Mouse (Mus musculus) spleen, postnatal 10 days (tissue): ENCODE data around the gene Fgfr2.

Experiments
- DNase-seq, 2 experiments: peaks; one replicate each; pipeline ENCODE4 v3.0.0; 2021 to 2022; ENCODE audit warnings: low spot score in 2 of 2

Fgfr2 gene

DNA sequence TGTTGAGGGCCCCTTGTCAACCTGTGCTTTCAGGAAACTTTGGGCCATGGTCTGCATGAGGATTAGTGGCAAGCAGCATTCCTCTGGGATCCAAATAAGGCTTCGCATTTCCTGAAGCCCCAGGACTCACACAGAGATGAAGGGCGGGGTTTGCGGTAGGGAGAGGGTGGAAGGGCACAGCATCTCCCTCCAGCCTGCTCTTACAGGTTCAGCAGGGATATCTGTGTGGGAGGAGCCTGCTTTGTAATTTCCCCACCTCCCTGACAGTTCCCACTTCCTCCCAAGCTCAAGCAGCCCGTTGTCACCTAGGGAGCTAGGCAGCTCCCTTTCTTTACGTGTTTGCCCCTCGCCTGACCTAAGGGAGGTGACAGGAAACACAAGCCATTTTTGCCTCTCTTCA, 1134.1 kb downstream of the Fgfr2 start:
- DNase-seq = no peak

DNA sequence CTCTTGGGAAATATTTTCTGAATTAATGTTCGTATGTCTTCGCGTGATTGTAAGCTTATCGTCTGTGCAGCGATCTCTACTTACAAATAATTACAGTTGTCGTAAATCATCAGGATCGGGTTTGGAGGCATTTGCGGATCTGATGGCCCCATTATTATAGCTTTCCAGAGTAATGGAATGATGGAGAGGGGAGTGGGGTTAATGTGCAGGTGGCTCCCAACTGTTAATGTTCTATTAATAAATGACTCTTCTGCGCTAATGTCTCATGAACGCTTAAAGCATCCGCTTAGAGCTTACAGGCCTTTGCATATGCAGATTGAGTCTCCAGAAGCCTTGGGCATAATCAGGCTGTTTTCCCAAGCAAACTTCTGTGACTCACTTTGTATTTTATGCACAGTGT, 1144.5 kb downstream of the Fgfr2 start:
- no peak for DNase-seq

- no peak for DNase-seq
These were observed 1147.3 kb downstream of the Fgfr2 start for GRCm38 (mm10) chr7:131975867-131976266.

DNA sequence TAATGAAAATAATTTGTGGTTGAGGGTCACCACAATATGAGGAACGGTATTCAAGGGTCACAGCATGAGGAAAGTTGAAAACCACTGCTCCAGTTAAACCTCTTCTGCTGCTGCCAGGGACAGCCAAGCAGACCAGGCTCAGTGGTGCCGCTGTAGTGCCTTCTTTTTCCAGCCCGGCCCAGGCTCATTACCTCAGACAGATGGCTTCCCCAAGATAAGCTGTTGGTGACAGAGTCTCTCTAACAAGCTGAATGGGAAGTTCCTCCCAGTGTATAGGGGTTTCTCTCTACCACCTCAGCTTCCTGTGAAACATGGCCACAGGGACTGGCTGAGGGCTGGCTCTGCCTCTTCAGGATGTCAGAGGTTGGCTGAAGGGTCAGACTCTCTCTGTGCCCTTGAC, 1152.9 kb downstream of the Fgfr2 start:
- DNase-seq = no peak

DNA sequence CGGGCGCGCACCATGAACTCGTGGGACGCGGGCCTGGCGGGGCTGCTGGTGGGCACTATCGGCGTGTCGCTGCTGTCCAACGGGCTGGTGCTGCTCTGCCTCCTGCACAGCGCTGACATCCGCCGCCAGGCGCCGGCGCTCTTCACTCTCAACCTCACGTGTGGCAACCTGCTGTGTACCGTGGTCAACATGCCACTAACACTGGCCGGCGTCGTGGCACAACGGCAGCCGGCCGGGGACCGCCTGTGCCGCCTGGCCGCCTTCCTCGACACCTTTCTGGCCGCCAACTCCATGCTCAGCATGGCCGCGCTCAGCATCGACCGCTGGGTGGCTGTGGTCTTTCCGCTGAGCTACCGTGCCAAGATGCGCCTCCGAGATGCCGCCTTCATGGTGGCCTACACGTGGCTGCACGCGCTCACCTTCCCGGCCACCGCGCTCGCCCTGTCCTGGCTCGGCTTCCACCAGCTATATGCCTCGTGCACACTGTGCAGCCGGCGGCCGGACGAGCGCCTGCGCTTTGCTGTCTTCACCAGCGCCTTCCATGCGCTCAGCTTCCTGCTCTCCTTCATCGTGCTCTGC, 1156.1 kb downstream of the Fgfr2 start:
- no peak for DNase-seq

GRCm38 (mm10) chr7:131966023-131966915, 1156.9 kb downstream of the Fgfr2 start, which contains the start of gene Gpr26:
Gene Gpr26, plus strand, starts transcription at chr7:131966460.
- no peak for DNase-seq

GRCm38 (mm10) chr7:131960551-131960950, 1162.6 kb downstream of the Fgfr2 start:
- peak in 1 of 2 experiments; percentile 36 for DNase-seq

GRCm38 (mm10) chr7:131958705-131959104, 1164.4 kb downstream of the Fgfr2 start:
- DNase-seq = no peak

DNA sequence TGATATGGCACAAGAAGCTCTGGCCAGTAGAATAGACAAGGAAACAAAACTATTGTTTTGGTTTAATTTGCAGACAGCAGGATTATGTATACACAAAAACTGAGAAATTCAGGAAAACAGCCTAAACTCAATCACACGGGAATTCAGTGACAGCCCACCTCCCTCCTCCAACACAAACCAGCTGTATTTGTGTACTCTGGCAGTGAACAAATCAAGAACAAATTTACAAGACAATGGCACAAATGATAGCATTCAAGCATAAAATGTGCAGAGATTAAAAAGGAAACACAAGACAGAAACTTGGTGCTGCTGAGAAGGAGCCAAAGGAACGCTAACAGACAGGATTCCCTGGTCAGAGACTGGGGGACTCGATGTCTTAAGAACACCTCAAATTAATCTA, 1169.7 kb downstream of the Fgfr2 start:
- no peak for DNase-seq

DNA sequence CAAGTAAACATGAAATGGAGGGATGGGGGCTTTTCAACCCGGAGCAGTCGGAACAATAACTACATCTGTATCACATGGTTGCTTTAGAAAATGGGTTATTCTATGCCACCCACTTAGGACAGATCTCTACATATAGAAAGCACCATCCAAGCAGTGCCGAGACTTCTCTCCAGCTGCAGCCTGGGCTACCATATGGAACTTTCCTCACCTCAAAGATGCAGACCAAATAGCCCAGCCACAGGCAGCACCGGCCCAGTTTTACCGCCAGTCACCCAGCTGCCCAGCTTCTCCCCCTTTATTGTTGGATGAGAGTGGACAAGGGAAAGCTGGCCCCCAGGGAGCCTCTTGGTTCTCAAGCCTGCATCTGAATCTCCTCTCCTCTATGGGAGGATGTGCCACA, 1172.0 kb downstream of the Fgfr2 start:
- no peak for DNase-seq

DNA sequence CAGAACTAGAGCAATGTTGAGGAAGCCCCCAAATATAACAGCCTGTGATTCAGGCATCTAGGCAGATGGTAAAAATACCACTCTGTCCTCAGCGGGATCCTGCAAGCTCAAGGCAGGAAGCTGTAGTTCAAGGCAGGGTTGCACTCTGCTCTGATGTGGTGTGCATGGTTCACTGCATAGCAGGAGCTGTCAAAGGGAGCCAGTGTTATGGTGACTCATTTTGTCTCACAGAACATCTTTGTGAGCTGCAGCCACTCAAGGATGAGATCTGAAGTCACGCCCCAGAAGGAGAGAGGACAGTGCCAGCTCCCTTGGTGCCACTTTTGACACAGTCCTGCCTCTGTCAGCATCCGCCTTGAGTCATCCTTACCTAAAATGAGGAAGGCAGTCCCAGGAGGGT, 1185.5 kb downstream of the Fgfr2 start:
- no peak for DNase-seq

DNA sequence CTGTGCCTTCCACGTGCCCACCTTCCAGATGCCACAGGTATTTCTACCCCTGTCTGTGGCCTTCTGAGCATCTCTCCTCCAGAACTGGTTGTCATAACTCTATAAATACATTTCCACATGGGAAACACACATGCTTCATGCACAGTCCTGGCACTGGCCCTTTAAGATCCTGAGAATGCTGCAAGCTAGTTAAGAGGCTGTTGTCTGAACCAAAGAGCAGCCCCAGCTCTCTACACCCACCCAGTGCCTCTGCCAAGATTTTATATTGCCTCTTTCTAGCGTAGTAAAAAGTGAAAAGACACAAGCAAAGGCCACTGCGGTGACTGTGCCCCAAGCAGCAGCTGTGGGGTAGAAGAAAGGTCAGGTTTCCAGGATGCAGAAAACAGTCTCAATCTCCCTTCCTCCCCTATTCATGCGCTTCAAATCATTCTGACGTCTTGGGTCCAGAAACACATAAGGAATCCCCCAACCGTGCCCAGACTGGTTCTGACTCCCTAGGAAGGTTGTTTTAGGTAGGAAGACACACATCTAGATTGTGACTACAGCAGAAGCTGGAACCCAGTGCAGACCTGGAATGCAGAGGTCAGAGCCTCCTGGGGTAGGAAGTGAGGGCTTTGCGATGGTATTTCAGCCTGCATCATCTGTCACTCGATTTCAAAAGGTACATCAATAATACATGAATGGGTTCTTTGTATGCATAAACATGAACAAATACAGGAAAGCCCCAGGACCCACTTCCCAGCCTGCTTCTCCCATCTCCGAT, 1195.7 kb downstream of the Fgfr2 start:
- DNase-seq = no peak

DNA sequence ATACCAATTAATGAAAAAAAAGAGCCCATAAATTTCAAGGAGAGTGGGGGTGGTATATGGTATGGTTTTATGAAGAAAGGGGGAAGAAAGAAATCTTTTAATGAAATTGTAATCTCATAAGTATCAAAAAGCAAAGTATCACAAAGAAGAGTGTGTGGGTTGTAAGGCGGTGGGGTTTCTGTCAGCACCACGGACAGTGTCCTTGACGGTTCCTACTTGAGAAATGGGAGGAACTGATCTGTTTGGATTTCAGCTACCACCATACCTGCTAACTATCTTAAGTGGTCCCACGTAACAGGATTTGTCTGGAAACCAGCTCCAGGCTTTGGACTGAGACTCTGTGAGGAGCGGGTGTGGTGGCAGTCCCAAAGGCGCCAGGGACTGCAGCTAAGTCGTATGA, 1205.8 kb downstream of the Fgfr2 start:
- no peak for DNase-seq

GRCm38 (mm10) chr7:131909611-131910010, 1213.5 kb downstream of the Fgfr2 start:
- no peak for DNase-seq

DNA sequence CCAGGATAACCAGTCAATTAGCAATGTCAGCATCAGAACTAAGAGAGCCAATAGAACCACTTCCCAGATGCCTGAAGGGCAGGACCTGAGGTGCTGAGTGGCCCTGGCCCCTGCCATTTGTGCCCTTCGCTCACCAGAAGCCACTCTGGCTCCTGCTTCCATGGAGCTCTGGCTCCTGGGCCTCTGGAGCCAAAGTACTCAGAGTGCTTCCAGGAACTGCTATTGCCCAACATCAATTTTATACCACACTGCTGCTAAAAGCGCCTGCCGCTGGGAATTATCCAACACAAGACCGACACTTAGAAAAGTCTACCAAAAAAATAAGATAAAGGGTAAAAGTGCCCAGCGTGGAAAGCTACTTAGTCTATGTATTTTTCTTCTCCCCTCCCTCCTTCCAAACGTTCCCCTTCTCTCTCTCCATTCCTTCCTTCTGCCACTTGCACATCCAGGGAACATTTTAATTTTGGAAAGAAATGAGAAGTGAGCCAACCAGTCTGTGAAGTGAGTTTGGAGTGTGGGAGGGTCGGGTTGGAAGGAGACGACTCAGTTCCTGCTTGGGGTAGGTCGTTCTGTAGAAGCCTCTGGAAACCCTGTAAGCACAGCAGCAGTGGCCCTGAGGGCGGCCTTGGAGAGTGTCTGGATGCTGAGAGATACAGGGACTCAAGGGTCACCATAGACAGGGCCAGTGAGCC, 1216.5 kb downstream of the Fgfr2 start:
- DNase-seq = no peak

GRCm38 (mm10) chr7:131899356-131899755, 1223.8 kb downstream of the Fgfr2 start:
- DNase-seq = peak in 1 of 2 experiments; percentile 52

GRCm38 (mm10) chr7:131897282-131897681, 1225.9 kb downstream of the Fgfr2 start:
- no peak for DNase-seq

DNA sequence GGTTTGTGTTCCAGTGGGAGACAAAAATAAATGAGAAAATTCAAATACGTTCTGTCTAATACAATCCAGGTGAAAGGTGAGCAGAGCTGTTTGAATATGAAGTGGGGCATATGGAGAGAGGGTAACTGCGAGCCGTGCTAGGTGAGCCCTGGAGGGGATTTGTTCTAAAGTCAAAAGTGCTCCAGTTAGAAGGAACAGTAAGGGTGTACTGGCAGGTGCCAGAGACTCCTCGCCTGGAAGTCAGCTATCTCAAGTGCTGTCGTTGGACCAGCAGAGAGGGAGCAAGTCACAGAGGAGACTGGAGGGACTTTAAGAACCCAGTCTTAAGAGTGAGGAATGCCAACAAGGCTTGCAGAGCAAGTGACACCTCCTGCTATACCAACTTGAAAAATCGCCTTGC, 1240.3 kb downstream of the Fgfr2 start:
- DNase-seq = no peak

DNA sequence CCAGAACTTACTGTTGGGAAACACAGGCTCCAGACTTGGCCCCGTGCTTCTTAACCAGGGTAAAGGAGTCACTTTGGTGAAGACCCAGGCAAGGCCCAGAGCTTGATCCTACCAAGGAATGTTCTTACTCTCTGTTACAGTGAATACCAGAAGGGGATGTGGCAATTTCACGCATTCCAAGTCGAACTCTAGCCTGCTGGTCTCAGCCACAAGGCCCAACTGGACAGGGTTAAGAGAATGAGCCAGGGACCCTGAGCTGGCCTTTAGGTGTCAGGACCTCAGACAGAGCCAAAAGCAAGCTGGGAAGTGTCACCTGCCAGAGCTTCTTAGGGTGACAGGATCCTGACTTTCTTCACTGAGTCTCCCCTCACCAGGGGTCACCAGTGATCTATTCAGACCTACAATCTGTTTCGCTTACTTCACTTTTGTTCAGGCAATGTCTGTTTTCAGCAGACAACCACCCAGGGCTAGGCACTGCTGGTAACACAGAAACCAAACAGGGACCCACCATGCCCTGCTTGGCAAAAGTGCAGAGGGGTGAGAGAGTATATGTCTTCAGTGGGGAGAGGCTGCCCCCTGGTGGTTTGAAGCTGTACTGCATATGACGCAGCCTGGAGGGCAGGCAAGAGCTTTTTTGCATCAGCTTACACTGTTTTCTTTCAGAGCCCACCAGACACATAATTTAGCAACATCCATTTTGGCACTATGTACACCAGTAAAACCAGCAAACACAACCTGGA, 1241.1 kb downstream of the Fgfr2 start:
- peak; percentile 50 to 78 for DNase-seq

- no peak for DNase-seq
These were observed 1243.0 kb downstream of the Fgfr2 start for GRCm38 (mm10) chr7:131880150-131880549.

DNA sequence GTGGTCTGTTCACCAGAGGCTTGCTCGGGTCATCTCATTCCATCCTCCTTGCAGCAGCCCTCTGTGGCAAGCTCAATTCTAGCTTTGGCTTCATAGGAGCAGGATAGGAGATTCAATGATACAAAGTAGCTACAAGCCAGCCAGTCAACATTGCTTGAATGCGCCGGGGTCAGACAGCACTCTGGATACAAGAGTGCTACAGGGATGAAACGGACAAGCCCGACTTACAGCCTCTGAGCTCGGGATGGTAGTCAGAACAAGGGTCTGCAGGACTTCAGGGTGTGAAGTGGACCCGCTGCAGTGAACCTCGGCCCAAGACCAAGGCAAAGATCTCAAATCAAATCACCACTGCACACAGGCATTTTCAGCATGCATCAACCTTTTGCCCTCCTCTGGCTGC, 1244.3 kb downstream of the Fgfr2 start:
- no peak for DNase-seq
